Mouse (Mus musculus) kidney, postnatal 14 days (tissue): ENCODE measurements around the gene Olfr893.
"Not testable (repeated sequence)": the region's sequence is repeated elsewhere in the genome, so short reads cannot be mapped to it uniquely, and the experiment has no call there.

Experiments used
- DNase-seq: peaks from one replicate; pipeline ENCODE4 v3.0.0; 2022; ENCODE audit warnings: mixed read lengths

The Olfr893 gene

DNA sequence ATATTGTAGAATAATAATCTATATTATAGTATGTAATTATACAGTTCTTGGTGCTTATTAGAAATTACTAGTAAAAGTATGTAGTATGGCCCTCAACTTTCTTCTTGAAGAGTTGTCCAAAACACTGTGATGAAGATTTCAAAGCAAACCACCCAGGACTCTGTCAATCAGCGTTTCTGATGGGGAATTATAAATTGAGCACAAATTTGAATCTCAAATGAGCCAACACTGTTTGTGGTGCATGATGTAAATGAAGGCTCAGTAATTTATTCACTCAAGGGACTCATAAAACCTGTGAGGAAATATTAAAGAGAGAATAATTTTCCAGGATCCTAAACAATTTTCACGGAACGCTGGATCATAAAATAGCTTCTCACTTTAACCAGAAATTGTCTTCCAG is at the start of gene Olfr893:
Gene Olfr893, plus strand, starts transcription at position 301 of the 400 bp plus-strand sequence.
- DNase-seq = no peak

DNA sequence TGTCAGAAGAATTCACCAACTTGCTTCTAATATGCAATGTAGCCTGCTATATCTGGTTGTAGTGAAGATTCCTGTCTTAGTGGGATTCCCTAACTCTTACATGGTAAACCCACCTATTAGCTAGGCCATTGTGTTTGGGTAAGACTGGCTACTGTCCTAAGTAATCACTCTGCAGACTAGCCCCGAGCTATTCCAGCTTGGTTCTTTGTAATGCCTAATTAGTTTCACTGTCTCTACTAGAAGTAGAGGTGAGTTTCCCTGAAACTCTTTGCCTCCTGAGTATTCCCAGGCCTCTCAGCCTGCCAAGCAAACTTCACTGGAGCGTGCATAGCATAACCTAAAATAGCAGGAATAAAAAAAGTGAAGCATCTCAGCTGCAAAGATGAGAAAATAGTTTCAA is 39.8 kb upstream of the Olfr893 start:
- DNase-seq = not testable (repeated sequence)

DNA sequence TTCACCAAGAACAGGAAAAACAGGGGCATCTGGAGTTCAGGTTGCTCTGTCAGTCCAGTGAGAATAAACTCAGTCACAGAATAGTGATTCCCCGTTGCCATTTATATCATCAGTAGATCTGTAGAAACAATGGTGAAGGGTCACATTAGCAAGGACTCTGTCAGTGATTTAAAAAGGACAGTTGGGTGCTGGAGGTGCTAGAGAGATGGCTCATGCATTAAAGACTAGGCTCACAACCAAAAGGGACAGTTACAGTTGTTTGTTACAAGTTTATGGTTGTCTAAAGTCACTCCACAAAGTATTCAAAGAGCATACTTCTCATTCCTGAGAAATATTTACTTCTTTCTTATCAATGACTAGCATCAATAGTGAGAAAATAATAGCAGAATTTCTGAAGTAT is 27.4 kb upstream of the Olfr893 start, which contains the start of gene Olfr891:
Gene Olfr891, minus strand, starts transcription at position 101 of the 400 bp plus-strand sequence.
- DNase-seq = no peak

DNA sequence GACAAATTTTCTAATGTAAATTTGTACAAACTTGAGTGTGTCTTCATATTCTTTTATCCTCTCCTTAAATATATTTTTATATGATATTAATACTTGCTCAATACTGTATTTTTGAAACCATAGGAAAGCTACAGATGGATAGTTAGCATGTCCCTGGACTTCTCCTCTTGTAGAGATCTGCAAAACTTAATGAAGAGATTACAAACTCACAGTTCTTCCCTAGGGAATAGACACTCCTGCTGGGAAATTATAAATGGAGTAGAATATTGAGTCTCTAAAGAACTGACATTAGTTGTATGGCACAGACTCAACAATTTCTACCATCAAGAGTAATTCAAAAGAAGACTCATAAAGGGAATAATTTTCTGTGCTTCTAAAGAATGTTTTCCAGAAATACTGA is 9.6 kb downstream of the Olfr893 start, which contains the start of gene Olfr894:
Gene Olfr894, plus strand, starts transcription at position 301 of the 400 bp plus-strand sequence.
- DNase-seq = no peak

DNA sequence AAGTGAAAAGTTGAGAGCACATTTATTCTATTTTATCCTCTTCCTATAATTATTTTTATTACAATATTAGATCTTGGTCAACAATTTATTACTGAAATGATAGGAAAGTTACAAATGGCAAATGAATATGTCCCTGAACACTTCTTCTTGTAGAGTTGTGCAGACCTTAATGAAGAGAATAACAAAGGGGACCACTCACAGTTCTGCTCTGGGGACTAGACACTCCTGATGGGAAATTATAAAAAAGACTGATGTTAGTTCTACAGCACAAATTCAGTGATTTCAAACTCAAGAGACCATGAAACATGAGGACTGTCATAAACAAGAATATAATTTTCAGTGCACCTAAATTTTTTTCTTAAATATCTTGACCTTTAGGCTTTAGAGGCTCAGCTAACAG is 44.3 kb downstream of the Olfr893 start, which contains the start of gene Olfr143:
Gene Olfr143, plus strand, starts transcription at position 301 of the 400 bp plus-strand sequence.
- no peak for DNase-seq
